Mouse (Mus musculus) embryonic facial prominence, embryonic 11.5 days (tissue): ENCODE measurements around the gene Itgae. TPM values are rescaled to one million over a fixed set of nuclear protein-coding genes. Genes with fewer than 3 reads are reported as not detected.
A peak's percentile ranks its signal among the peaks of the same experiment; 100 is the strongest.

Experiments used
- ATAC-seq: fragments of 200-750 bp; cut with Nextera tagmentation; replicated peaks from 2 replicates; pipeline ENCODE4 v1.8.0; 2017; ENCODE audit warnings: low read depth; ENCODE audit not compliant: insufficient number of reproducible peaks, low FRiP score, low TSS enrichment
- DNase-seq: peaks from one replicate; pipeline ENCODE4 v3.0.0-alpha.2; 2015; ENCODE audit warnings: low spot score
- H3K27ac ChIP-seq: fragments of 300-500 bp; sonication (generic); replicated peaks from 2 replicates; pipeline ENCODE4 v1.5.1; 2014; ENCODE audit warnings: mild to moderate bottlenecking, low read depth, low read length, control low read depth
- H3K27me3 ChIP-seq: fragments of 300-500 bp; sonication (generic); 2 replicates; pipeline ENCODE4 v1.6.1; 2014; ENCODE audit warnings: mild to moderate bottlenecking, low read length, moderate library complexity, mixed read lengths; ENCODE audit not compliant: control insufficient read depth, insufficient read depth
- H3K36me3 ChIP-seq: fragments of 300-500 bp; sonication (generic); replicated peaks from 2 replicates; pipeline ENCODE4 v1.6.1; 2014; ENCODE audit warnings: low read depth, mild to moderate bottlenecking, low read length, moderate library complexity, mixed read lengths; ENCODE audit not compliant: control insufficient read depth, insufficient read depth
- H3K4me1 ChIP-seq: fragments of 300-500 bp; sonication (generic); 2 replicates; pipeline ENCODE4 v1.6.1; 2014; ENCODE audit warnings: low read length, mixed read lengths; ENCODE audit not compliant: control insufficient read depth, insufficient read depth
- H3K4me2 ChIP-seq: fragments of 300-500 bp; sonication (generic); 2 replicates; pipeline ENCODE4 v1.6.1; 2014; ENCODE audit warnings: low read depth, mild to moderate bottlenecking, control low read depth, low read length, moderate library complexity
- H3K4me3 ChIP-seq: fragments of 300-500 bp; sonication (generic); 2 replicates; pipeline ENCODE4 v1.5.1; 2014; ENCODE audit warnings: low read depth, low read length, control low read depth
- H3K9ac ChIP-seq: fragments of 300-500 bp; sonication (generic); replicated peaks from 2 replicates; pipeline ENCODE4 v1.6.1; 2014; ENCODE audit warnings: mild to moderate bottlenecking, control low read depth, low read length
- H3K9me3 ChIP-seq: fragments of 300-500 bp; sonication (generic); replicated peaks from 2 replicates; pipeline ENCODE4 v1.6.1; 2016; ENCODE audit warnings: mild to moderate bottlenecking, low read length, inconsistent platforms, mixed read lengths; ENCODE audit not compliant: control insufficient read depth
- WGBS: fragments of 180-500 bp; shearing (Covaris S2); extraction: QIAGEN DNeasy Blood & Tissue Kit; methylation state at CpG from one replicate; pipeline ENCODE4 v1.1.7; 2014; 5-methylcytosine and 5-hydroxymethylcytosine counted together
- polyA plus RNA-seq: library from polyadenylated mRNA; unstranded; fragments of >200 nt; fragmentation: Nextera tagmentation; extraction: Ambion mirVana; gene quantifications from 2 replicates; pipeline ENCODE4 v1.2.1, GENCODE M21; 2014

Gene Itgae
- polyA plus RNA-seq, 1 experiment from 2014 or later = 0.17 TPM

GRCm38 (mm10) chr11:73144261-73144681 lies 53.9 kb downstream of the Itgae start:
- 75% methylated on average over 1 of the region's 1 CpGs for WGBS
- Histone ChIP-seq H3K27ac (no peak overlapping the region), H3K4me3 (no peak overlapping the region), H3K9me3 (no peaks in the 10 kb centered on the region), H3K36me3 (no peaks in the 10 kb centered on the region), H3K4me2 (no peak overlapping the region), H3K4me1 (no peaks in the 10 kb centered on the region), H3K9ac (no peak overlapping the region), H3K27me3 (no peaks in the 10 kb centered on the region)
- ATAC-seq (no peak), DNase-seq (no peak)

- no peak overlapping the region for H3K9ac ChIP-seq
- no peak for DNase-seq
- H3K4me1 ChIP-seq = no peaks in the 10 kb centered on the region
- H3K4me2 ChIP-seq = no peak overlapping the region
- 47% methylated on average over 11 of the region's 11 CpGs for WGBS
- no peak overlapping the region for H3K27ac ChIP-seq
- H3K4me3 ChIP-seq = no peak overlapping the region
- no peak for ATAC-seq
- no peaks in the 10 kb centered on the region for H3K27me3 ChIP-seq
- no peaks in the 10 kb centered on the region for H3K9me3 ChIP-seq
- no peaks in the 10 kb centered on the region for H3K36me3 ChIP-seq
These were observed 55.9 kb downstream of the Itgae start for GRCm38 (mm10) chr11:73146026-73146974.

- no peak for ATAC-seq
- WGBS = 48% methylated on average over 7 of the region's 7 CpGs
- no peak overlapping the region for H3K27ac ChIP-seq
These were observed 56.6 kb downstream of the Itgae start for GRCm38 (mm10) chr11:73146975-73147365.

GRCm38 (mm10) chr11:73148209-73148608 lies 57.8 kb downstream of the Itgae start:
- DNase-seq (no peak), ATAC-seq (no peak)
- Histone ChIP-seq H3K27ac (no peak overlapping the region), H3K36me3 (no peaks in the 10 kb centered on the region), H3K9me3 (no peaks in the 10 kb centered on the region), H3K4me1 (no peaks in the 10 kb centered on the region), H3K4me3 (no peak overlapping the region), H3K4me2 (no peak overlapping the region), H3K9ac (no peak overlapping the region), H3K27me3 (no peaks in the 10 kb centered on the region)
- WGBS = 79% methylated on average over 9 of the region's 9 CpGs

More at GRCm38 (mm10) chr11:73146975-73147365, 56.6 kb downstream of the Itgae start:
- Histone ChIP-seq H3K4me3 (no peak overlapping the region), H3K9ac (no peak overlapping the region), H3K36me3 (no peaks in the 10 kb centered on the region), H3K9me3 (no peaks in the 10 kb centered on the region), H3K4me2 (no peak overlapping the region), H3K4me1 (no peaks in the 10 kb centered on the region), H3K27me3 (no peaks in the 10 kb centered on the region)
- no peak for DNase-seq

- no peak for DNase-seq
- ATAC-seq = no peak
- Histone ChIP-seq H3K4me1 (no peaks in the 10 kb centered on the region; the same call in 1 of the 2 replicates), H3K9me3 (no peaks in the 10 kb centered on the region), H3K4me2 (no peak overlapping the region), H3K9ac (no peak overlapping the region), H3K4me3 (no peak overlapping the region), H3K36me3 (no peaks in the 10 kb centered on the region), H3K27ac (no peak overlapping the region), H3K27me3 (peaks cover 7% of the 10 kb centered on the region)
- 78% methylated on average over 6 of the region's 6 CpGs for WGBS
These were observed 64.7 kb downstream of the Itgae start for GRCm38 (mm10) chr11:73155071-73155470.

GRCm38 (mm10) chr11:73159957-73160810 lies 69.8 kb downstream of the Itgae start, which contains the start of gene P2rx5:
Gene P2rx5, plus strand, starts transcription at chr11:73160421.
- H3K27me3 ChIP-seq = peaks cover 14% of the 10 kb centered on the region
- peak within 1 kb of the TSS; percentile 59 for H3K9ac ChIP-seq
- WGBS = 3% methylated on average over 49 of the region's 49 CpGs
- peak within 1 kb of the TSS; percentile 87 for H3K4me2 ChIP-seq
- H3K4me3 ChIP-seq = peak within 1 kb of the TSS; percentile 42
- ATAC-seq (peak; percentile 88), DNase-seq (peak; percentile 64)
- no peaks in the 10 kb centered on the region; the same call in 1 of the 2 replicates for H3K4me1 ChIP-seq
- H3K9me3 ChIP-seq = no peaks in the 10 kb centered on the region
- H3K36me3 ChIP-seq = no peaks in the 10 kb centered on the region
- no peak within 1 kb of the TSS for H3K27ac ChIP-seq

- Histone ChIP-seq H3K27me3 (peaks cover 14% of the 10 kb centered on the region), H3K9me3 (no peaks in the 10 kb centered on the region), H3K27ac (no peak overlapping the region), H3K4me3 (peak overlapping the region; percentile 42), H3K36me3 (no peaks in the 10 kb centered on the region), H3K9ac (no peak overlapping the region), H3K4me2 (peak overlapping the region; percentile 87), H3K4me1 (no peaks in the 10 kb centered on the region)
- DNase-seq (no peak), ATAC-seq (no peak)
- 25% methylated on average over 6 of the region's 6 CpGs for WGBS
These were observed 70.4 kb downstream of the Itgae start for GRCm38 (mm10) chr11:73160811-73161200.
